Mouse (Mus musculus) small intestine, adult 2 months (tissue): ENCODE measurements around the gene Galnt7.

ENCODE experiments used
- CTCF ChIP-seq: fragments of 200-500 bp; IDR thresholded peaks from 2 replicates; pipeline ENCODE4 v1.5.1; 2012; ENCODE audit warnings: low read depth, mild to moderate bottlenecking, control low read depth, inconsistent platforms, low read length, moderate library complexity, mixed read lengths; ENCODE audit not compliant: insufficient replicate concordance, insufficient read length; ENCODE audit errors: extremely low read depth
- POLR2A ChIP-seq: fragments of 200-500 bp; IDR thresholded peaks from 2 replicates; pipeline ENCODE4 v1.6.1; 2012; ENCODE audit warnings: low read depth, mild to moderate bottlenecking, control low read depth, inconsistent platforms, low read length, moderate library complexity

GRCm38 (mm10) chr8:57664121-57664520 is 11.3 kb upstream of the Galnt7 start:
- TF ChIP-seq CTCF (no peak), POLR2A (no peak)
